Mouse (Mus musculus) hindbrain, postnatal 0 days (tissue): ENCODE data around the gene Stk32c. TPM values are rescaled to one million over a fixed set of nuclear protein-coding genes. Genes with fewer than 3 reads are reported as not detected.

Source experiments
- ATAC-seq: fragments of 200-750 bp; cut with Nextera tagmentation; 2 replicates; pipeline ENCODE4 v1.8.0; 2017; ENCODE audit warnings: mild to moderate bottlenecking, moderate TSS enrichment, moderate library complexity
- DNase-seq: peaks from one replicate; pipeline ENCODE4 v3.0.0-alpha.2; 2015; ENCODE audit warnings: low spot score
- H3K27ac ChIP-seq: fragments of 300-500 bp; sonication (generic); 2 replicates; pipeline ENCODE4 v1.5.1; 2014; ENCODE audit warnings: mild to moderate bottlenecking
- H3K27me3 ChIP-seq: fragments of 300-500 bp; sonication (generic); 2 replicates; pipeline ENCODE4 v1.6.1; 2014; ENCODE audit warnings: low read length, mixed read lengths; ENCODE audit not compliant: insufficient read depth
- H3K36me3 ChIP-seq: fragments of 300-500 bp; sonication (generic); 2 replicates; pipeline ENCODE4 v1.6.1; 2014; ENCODE audit warnings: low read length, mixed read lengths; ENCODE audit not compliant: insufficient read depth
- H3K4me1 ChIP-seq: fragments of 300-500 bp; sonication (generic); 2 replicates; pipeline ENCODE4 v1.6.1; 2014; ENCODE audit warnings: antibody characterized with exemption, low read length, mixed read lengths; ENCODE audit not compliant: insufficient read depth
- H3K4me2 ChIP-seq: fragments of 300-500 bp; sonication (generic); 2 replicates; pipeline ENCODE4 v1.6.1; 2014; ENCODE audit warnings: low read depth, mild to moderate bottlenecking, low read length, moderate library complexity, mixed read lengths
- H3K4me3 ChIP-seq: fragments of 300-500 bp; sonication (generic); 2 replicates; pipeline ENCODE4 v1.5.1; 2014; ENCODE audit warnings: low read length
- H3K9ac ChIP-seq: fragments of 300-500 bp; sonication (generic); replicated peaks from 2 replicates; pipeline ENCODE4 v1.6.1; 2014; ENCODE audit warnings: mild to moderate bottlenecking, low read length, moderate library complexity, mixed read lengths
- H3K9me3 ChIP-seq: fragments of 300-500 bp; sonication (generic); 2 replicates; pipeline ENCODE4 v1.6.1; 2016; ENCODE audit warnings: low read length, mixed read lengths
- CTCF ChIP-seq: IDR thresholded peaks from 2 replicates; pipeline ENCODE4 v1.5.1; 2016; ENCODE audit warnings: antibody characterized with exemption, control low read depth, low read depth
- WGBS: fragments of 180-500 bp; shearing (Covaris S2); extraction: QIAGEN DNeasy Blood & Tissue Kit; methylation state at CpG from one replicate; pipeline ENCODE4 v1.1.7; 2014; 5-methylcytosine and 5-hydroxymethylcytosine counted together
- polyA plus RNA-seq: library from polyadenylated mRNA; unstranded; fragments of >200 nt; fragmentation: Nextera tagmentation; extraction: Ambion mirVana; gene quantifications from 2 replicates; pipeline ENCODE4 v1.2.1, GENCODE M21; 2015
- total RNA-seq: library from RNA; depleted of rRNA; stranded (reverse); fragments of >200 nt; gene quantifications from 2 replicates; pipeline ENCODE4 v1.2.3, GENCODE M21; 2014

Gene Stk32c
- total and polyA plus RNA-seq, 2 experiments from 2014 or later: 2.0 to 24.7 TPM

DNA sequence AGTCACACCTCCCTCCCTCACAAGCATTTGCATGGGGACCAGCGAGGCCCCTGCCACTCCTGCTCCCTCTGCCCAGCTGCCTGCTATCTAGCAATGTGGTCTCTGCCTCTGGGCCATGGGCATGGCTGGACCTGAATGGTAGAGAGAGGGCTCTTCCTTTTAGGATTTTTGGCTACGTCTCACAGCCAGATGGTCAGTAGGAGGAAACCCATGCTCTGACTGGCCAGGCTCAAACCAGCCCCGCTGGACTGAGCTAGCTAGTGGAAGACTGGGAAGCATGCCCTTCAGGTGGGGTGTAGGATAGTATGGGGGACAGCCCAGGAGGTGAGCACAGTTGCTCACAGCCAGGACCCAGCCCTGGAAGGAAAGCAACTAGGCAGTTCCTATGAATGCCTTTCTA is 111.3 kb downstream of the Stk32c start:
- H3K4me3 ChIP-seq: no peak overlapping the region
- ATAC-seq (0 out of 2 replicates have a peak, but pooled peaks have one; percentile 25), DNase-seq (peak; percentile 52)
- 54% methylated on average over 3 of the region's 3 CpGs for whole genome bisulfite sequencing
- peaks cover 2% of the 10 kb centered on the region; the same call in 1 of the 2 replicates for H3K4me1 ChIP-seq
- peaks cover 11% of the 10 kb centered on the region; the same call in 1 of the 2 replicates for H3K36me3 ChIP-seq
- no peak overlapping the region for H3K9ac ChIP-seq
- no peaks in the 10 kb centered on the region for H3K27me3 ChIP-seq
- H3K4me2 ChIP-seq: no peak overlapping the region
- TF ChIP-seq CTCF: no peak
- peak overlapping the region; percentile 58 for H3K27ac ChIP-seq
- no peaks in the 10 kb centered on the region for H3K9me3 ChIP-seq

DNA sequence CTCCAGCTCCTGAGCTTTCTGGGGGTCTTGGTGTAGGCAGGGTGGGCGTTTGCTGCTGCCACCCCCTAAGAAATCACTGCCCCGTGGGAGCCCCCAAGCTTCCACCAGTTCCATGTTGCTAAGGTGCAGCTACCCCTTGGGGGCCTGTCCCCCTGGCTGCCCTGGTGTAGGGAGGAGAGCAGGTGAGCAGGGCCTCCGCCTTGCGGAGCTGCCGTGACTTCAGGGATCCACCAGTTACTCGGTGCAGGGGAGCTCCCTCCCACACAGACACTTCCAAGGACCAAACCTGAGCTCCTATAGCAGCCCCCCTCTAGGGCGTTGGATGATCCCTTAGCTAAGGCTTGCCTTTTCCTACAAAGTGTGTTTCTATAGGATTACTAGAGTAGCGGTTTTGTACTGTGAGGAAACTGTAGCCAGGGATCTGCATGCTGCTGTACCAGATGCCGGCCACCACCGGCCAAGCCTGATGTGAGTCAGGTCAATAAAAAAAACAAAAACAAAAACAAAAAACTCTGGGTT is 111.8 kb downstream of the Stk32c start:
- TF ChIP-seq CTCF: no peak
- ATAC-seq (no peak), DNase-seq (no peak)
- no peak overlapping the region for H3K4me3 ChIP-seq
- H3K27ac ChIP-seq: peak overlapping the region; percentile 58; the same call in 1 of the 2 replicates
- no peak overlapping the region for H3K4me2 ChIP-seq
- no peaks in the 10 kb centered on the region for H3K27me3 ChIP-seq
- H3K9me3 ChIP-seq: no peaks in the 10 kb centered on the region
- H3K4me1 ChIP-seq: peaks cover 2% of the 10 kb centered on the region; the same call in 1 of the 2 replicates
- 68% methylated on average over 10 of the region's 10 CpGs for WGBS
- no peak overlapping the region for H3K9ac ChIP-seq
- peaks cover 11% of the 10 kb centered on the region; the same call in 1 of the 2 replicates for H3K36me3 ChIP-seq

DNA sequence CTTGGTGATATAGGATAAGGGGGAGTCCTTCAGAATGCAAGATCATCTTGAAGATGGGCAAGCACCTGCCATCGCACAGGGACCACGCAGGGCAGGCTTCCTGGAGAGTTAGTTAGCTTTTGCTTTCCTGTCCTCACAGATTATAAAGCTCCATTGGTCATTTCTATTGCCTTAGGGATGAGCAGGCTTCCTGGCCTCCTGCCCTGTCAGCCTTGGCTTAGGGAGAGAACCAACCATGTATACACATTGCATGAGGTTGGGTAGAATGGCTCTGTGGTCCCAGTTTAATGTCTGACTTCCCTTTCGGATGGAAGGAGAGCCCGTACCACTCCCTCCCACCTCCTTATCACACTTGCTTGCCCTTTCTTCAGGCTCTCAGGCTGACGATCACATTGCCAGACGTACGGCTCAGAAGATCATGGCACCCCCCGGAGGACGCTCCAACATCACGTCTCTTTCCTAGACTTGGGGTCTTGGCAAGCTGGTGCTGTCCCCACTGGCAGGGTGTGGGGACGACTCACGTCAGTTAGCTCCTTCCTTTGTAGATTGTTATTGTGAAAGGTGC is 112.5 kb downstream of the Stk32c start:
- peaks cover 11% of the 10 kb centered on the region; the same call in 1 of the 2 replicates for H3K36me3 ChIP-seq
- no peak overlapping the region for H3K9ac ChIP-seq
- no peaks in the 10 kb centered on the region for H3K9me3 ChIP-seq
- 71% methylated on average over 12 of the region's 12 CpGs for WGBS
- DNase-seq: no peak
- TF ChIP-seq CTCF: no peak
- H3K27me3 ChIP-seq: no peaks in the 10 kb centered on the region
- no peak overlapping the region for H3K4me3 ChIP-seq
- H3K27ac ChIP-seq: no peak overlapping the region
- H3K4me1 ChIP-seq: 0 out of 2 replicates have a peak, but pooled peaks cover 2% of the 10 kb centered on the region
- ATAC-seq: no peak
- H3K4me2 ChIP-seq: no peak overlapping the region

DNA sequence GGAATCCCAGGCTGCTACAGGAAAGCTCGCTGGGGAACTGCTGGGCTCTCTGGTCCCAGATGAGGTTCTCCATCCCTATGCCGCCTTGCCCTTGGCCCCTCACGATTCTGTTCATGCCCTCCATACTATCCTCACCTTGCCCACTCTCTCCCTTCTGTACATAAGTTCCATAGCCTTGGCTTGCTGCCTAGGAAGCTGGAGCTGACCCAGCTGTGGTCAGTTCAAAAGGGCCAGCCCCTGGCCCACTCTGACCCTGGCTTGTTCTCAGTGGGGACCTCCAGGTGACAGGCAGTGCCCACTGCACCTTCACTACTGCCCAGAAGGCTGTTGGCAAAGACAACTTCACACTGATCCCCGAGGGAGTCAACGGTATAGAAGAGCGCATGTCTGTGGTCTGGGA is 116.7 kb downstream of the Stk32c start:
- no peak for ATAC-seq
- H3K36me3 ChIP-seq: peaks cover 24% of the 10 kb centered on the region; the same call in 1 of the 2 replicates
- no peaks in the 10 kb centered on the region for H3K4me1 ChIP-seq
- no peak overlapping the region for H3K4me3 ChIP-seq
- no peaks in the 10 kb centered on the region for H3K9me3 ChIP-seq
- DNase-seq: no peak
- H3K27me3 ChIP-seq: no peaks in the 10 kb centered on the region
- H3K4me2 ChIP-seq: no peak overlapping the region
- no peak for TF ChIP-seq CTCF
- H3K27ac ChIP-seq: no peak overlapping the region
- H3K9ac ChIP-seq: no peak overlapping the region
- WGBS: 88% methylated on average over 6 of the region's 6 CpGs

DNA sequence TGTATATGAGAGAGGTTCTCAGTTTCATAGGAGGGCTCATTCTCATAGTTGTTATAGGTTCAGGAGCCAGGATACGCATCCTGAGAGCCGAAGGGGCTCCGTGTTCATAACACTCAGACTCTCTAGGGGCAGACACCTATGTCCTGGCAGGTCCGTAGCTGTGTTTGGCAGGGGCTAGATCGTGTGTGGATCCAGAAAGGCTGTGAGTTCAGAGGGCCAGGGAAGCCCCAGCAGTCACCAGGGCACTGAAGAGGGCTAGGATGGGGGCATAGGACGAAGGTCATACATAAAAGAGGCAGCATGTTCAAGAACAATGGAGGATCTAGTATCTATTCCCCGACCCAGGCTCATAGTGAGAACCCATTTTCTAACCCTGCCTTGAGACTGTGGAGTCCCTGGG is 117.8 kb downstream of the Stk32c start:
- DNase-seq (no peak), ATAC-seq (no peak)
- Histone ChIP-seq H3K27me3 (no peaks in the 10 kb centered on the region), H3K4me1 (no peaks in the 10 kb centered on the region), H3K4me2 (no peak overlapping the region), H3K36me3 (peaks cover 24% of the 10 kb centered on the region; the same call in 1 of the 2 replicates), H3K9me3 (no peaks in the 10 kb centered on the region), H3K9ac (no peak overlapping the region), H3K27ac (no peak overlapping the region), H3K4me3 (no peak overlapping the region)
- WGBS: 78% methylated on average over 7 of the region's 7 CpGs
- no peak for TF ChIP-seq CTCF

DNA sequence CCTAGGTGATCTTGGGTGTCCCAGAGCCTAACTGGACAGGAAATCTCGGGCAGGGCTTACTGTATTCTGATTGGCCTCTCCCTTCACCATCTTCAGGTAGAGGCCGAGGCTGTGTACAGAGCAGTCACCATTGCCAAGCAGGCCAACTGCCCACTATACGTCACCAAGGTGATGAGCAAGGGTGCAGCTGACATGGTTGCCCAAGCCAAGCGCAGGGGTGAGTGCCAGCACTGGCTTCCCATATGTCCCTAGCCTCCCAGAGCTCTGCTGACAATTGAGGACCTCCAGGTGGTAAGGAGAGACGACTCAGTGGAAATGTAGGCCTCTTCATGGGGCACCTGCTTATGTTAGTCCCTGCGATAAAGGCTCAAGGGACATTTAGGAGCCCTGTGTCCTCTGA is 118.3 kb downstream of the Stk32c start:
- ATAC-seq: no peak
- no peak overlapping the region for H3K27ac ChIP-seq

DNA sequence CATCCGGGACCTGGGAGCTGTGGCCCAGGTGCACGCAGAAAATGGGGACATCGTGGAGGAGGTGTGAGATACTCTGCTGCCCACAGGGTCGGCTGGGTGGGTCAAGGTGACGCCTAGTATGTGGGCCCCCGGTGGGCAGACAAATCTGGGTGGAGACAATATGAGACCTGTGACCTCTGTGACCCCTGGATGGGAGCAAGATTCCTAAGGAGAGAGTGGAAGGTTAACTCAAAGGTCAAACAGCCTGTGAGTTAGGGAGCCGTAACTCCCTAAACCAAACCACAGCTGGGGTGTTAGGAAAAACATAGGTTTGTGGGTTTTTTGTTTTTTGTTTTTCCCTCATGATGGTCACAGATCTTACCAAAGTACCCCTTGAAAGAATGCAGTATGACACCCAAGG is 119.3 kb downstream of the Stk32c start:
- H3K36me3 ChIP-seq: peaks cover 22% of the 10 kb centered on the region; the same call in 1 of the 2 replicates

More for the DNA sequence above, 118.3 kb downstream of the Stk32c start:
- H3K4me3 ChIP-seq: no peak overlapping the region
- WGBS: 60% methylated on average over 6 of the region's 6 CpGs
- H3K9ac ChIP-seq: no peak overlapping the region
- H3K4me2 ChIP-seq: no peak overlapping the region
- TF ChIP-seq CTCF: no peak
- peak; percentile 12 for DNase-seq
- no peaks in the 10 kb centered on the region for H3K27me3 ChIP-seq
- H3K36me3 ChIP-seq: peaks cover 24% of the 10 kb centered on the region; the same call in 1 of the 2 replicates
- no peaks in the 10 kb centered on the region for H3K4me1 ChIP-seq
- no peaks in the 10 kb centered on the region for H3K9me3 ChIP-seq

More for the DNA sequence above, 119.3 kb downstream of the Stk32c start:
- no peak for TF ChIP-seq CTCF
- Histone ChIP-seq H3K4me2 (no peak overlapping the region), H3K27ac (no peak overlapping the region), H3K9me3 (no peaks in the 10 kb centered on the region), H3K4me1 (no peaks in the 10 kb centered on the region), H3K9ac (no peak overlapping the region), H3K27me3 (no peaks in the 10 kb centered on the region), H3K4me3 (no peak overlapping the region)
- 86% methylated on average over 7 of the region's 7 CpGs for WGBS
- no peak for DNase-seq
- no peak for ATAC-seq
